Mouse (Mus musculus): Measurements from ENCODE around the gene Gm5799.
"Not testable (repeated sequence)": the region's sequence is repeated elsewhere in the genome, so short reads cannot be mapped to it uniquely, and the experiment has no call there.

GRCm38 (mm10) chr14:43532387-43532786 is 11.0 kb upstream of the Gm5799 start:
- TF ChIP-seq POLR2A (IDR thresholded peaks at IDR 0.05; ENCODE audit: low read depth, low read length); CTCF (IDR thresholded peaks at IDR 0.05; ENCODE audit: extremely low read depth, insufficient read depth, insufficient read length, insufficient replicate concordance): not testable (repeated sequence)

All from spleen, adult 2 months (tissue).